Mouse (Mus musculus): ENCODE results near the gene Mgat4c. TPM values are rescaled to one million over a fixed set of nuclear protein-coding genes. Genes with fewer than 3 reads are reported as not detected.
"Not testable (repeated sequence)": the region's sequence is repeated elsewhere in the genome, so short reads cannot be mapped to it uniquely, and the experiment has no call there.

Mgat4c gene
- polyA plus RNA-seq, 1 experiment: not detected

- Histone ChIP-seq H3K4me1 (ENCODE audit: control insufficient read depth, insufficient read depth, insufficient read length, low read length) (no peaks in the 10 kb centered on the region), H3K4me3 (ENCODE audit: insufficient read depth, low read depth, low read length) (no peak overlapping the region), H3K27ac (replicated peaks; ENCODE audit: low read depth, low read length) (no peak overlapping the region)
Observed at GRCm38 (mm10) chr10:102244601-102245000, 563.3 kb downstream of the Mgat4c start.

DNA sequence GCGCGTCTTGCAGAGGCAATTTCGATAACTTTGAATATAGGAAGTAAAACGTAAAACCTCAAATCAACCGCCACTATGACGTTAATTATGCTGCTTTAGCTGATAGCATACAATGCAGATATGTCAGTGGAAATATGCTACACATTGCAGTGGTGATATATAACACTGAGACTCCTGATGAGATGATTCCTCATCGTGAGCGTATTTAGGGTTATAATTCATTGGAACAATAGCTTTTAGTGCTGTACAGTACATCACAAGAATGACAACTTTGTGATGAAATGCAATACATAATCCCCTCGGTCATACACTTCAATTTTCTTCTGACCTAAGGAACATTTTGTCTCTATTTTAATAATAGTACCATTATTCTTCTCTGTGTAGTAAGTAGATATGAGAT, 564.0 kb downstream of the Mgat4c start:
- Histone ChIP-seq H3K4me3 (ENCODE audit: insufficient read depth, low read depth, low read length) (no peak overlapping the region), H3K27ac (replicated peaks; ENCODE audit: low read depth, low read length) (no peak overlapping the region)

GRCm38 (mm10) chr10:102308892-102309479, 627.7 kb downstream of the Mgat4c start:
- H3K4me1 ChIP-seq (ENCODE audit: control insufficient read depth, insufficient read depth, insufficient read length, low read length): no peaks in the 10 kb centered on the region

More for the DNA sequence above, 564.0 kb downstream of the Mgat4c start:
- no peaks in the 10 kb centered on the region for H3K4me1 ChIP-seq (ENCODE audit: control insufficient read depth, insufficient read depth, insufficient read length, low read length)

DNA sequence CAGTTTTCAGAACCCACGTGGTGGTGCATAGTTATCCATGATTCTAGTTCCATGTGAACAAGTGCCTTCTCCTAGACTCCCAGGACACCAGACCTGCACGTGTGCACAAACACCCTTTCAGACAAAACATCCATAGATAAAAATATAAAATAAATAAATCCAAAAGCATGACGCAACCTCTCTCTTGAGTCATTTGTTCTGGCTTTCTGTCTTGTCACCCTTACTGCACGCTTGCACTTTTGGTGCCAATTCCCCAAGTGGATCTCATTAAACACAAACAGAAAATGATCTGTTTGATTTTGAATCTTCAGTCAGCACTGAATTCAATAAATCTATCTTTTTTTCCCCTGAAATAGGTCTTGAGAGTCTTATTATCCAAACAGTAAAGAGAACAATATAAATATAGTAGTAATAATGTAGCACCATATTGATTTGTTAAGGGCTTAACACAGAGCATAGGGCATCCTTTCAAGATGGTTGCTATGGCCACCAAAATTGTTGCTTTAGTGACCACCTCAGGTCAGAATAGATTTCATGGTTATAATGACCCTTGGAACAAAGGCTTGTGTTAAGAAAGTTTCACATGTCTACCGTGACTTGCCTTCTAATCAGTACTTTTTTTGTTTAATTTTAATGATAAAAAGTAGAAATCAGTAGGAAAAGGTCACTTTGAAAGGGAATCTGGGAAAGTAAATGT, 684.5 kb downstream of the Mgat4c start:
- Histone ChIP-seq H3K4me3 (ENCODE audit: insufficient read depth, low read depth, low read length) (no peak overlapping the region), H3K4me1 (ENCODE audit: control insufficient read depth, insufficient read depth, insufficient read length, low read length) (no peaks in the 10 kb centered on the region)

More at GRCm38 (mm10) chr10:102308892-102309479, 627.7 kb downstream of the Mgat4c start:
- Histone ChIP-seq H3K4me3 (ENCODE audit: insufficient read depth, low read depth, low read length) (no peak overlapping the region), H3K27ac (replicated peaks; ENCODE audit: low read depth, low read length) (no peak overlapping the region)

DNA sequence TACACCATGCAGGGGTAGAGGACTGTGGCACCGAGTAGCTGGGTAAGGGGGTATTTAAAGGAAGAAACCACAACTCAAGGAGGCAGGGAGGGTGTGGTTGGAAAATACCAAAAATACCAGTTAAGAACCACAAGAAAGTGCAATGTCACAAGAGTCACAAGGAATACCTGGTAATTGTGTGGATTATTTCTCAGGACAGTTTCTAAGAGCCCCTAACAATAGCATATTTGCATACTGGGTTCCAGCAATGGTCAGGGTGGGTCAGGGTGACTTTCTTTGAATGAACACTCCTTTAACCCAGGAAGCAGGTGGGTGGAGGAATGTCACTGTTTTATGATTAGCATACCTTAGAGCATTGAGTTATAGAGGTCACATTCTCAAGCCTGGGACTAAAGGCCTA, 689.3 kb downstream of the Mgat4c start:
- Histone ChIP-seq H3K4me3 (ENCODE audit: insufficient read depth, low read depth, low read length) (no peak overlapping the region), H3K27ac (replicated peaks; ENCODE audit: low read depth, low read length) (no peak overlapping the region), H3K4me1 (ENCODE audit: control insufficient read depth, insufficient read depth, insufficient read length, low read length) (no peaks in the 10 kb centered on the region)

More for the DNA sequence above, 684.5 kb downstream of the Mgat4c start:
- H3K27ac ChIP-seq (replicated peaks; ENCODE audit: low read depth, low read length): no peak overlapping the region

DNA sequence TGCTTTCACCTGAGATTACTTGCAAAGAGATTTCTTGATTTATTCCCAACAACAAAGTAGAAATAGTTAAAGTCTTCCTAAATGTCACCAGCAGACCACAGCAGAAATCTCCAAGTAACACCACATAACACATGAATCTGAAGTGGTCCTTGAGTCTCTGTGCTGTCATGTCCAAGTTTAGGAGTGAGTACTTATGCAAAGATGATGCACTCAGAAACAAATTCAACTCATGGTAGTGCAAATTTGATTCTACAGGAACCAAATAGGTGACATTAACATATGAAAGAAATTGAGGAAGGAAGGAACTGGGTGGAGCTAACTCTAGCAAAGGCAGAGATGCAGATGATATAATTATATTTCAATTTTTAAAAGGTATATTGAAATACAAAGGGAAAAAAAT, 690.8 kb downstream of the Mgat4c start:
- no peak overlapping the region for H3K27ac ChIP-seq (replicated peaks; ENCODE audit: low read depth, low read length)
- H3K4me1 ChIP-seq (ENCODE audit: control insufficient read depth, insufficient read depth, insufficient read length, low read length): no peaks in the 10 kb centered on the region
- H3K4me3 ChIP-seq (ENCODE audit: insufficient read depth, low read depth, low read length): no peak overlapping the region

GRCm38 (mm10) chr10:102374061-102374460, 692.8 kb downstream of the Mgat4c start:
- Histone ChIP-seq H3K27ac (replicated peaks; ENCODE audit: low read depth, low read length) (no peak overlapping the region), H3K4me1 (ENCODE audit: control insufficient read depth, insufficient read depth, insufficient read length, low read length) (no peaks in the 10 kb centered on the region), H3K4me3 (ENCODE audit: insufficient read depth, low read depth, low read length) (no peak overlapping the region)

DNA sequence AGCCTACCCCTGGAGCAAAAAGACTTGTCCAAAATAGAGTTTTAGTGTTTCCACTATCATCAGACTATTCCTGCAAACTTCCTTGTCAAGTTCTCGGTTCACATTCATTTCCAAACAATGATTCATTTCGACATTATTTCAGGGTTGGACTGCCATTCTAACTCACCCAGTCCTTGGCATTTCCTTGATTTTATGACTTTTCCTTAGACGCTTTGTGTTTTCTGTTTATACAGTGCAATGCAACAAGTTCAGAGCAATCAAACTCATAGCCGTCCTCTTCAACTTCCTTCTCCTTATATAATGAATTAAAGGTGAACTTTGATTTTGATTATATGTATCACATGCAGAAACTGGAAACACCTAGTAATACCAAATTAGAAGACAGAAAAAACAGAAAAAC, 696.1 kb downstream of the Mgat4c start:
- no peak overlapping the region for H3K4me3 ChIP-seq (ENCODE audit: insufficient read depth, low read depth, low read length)
- no peak overlapping the region for H3K27ac ChIP-seq (replicated peaks; ENCODE audit: low read depth, low read length)
- no peaks in the 10 kb centered on the region for H3K4me1 ChIP-seq (ENCODE audit: control insufficient read depth, insufficient read depth, insufficient read length, low read length)

GRCm38 (mm10) chr10:102389223-102389622, 707.9 kb downstream of the Mgat4c start:
- Histone ChIP-seq H3K4me1 (ENCODE audit: control insufficient read depth, insufficient read depth, insufficient read length, low read length) (no peaks in the 10 kb centered on the region), H3K27ac (replicated peaks; ENCODE audit: low read depth, low read length) (no peak overlapping the region), H3K4me3 (ENCODE audit: insufficient read depth, low read depth, low read length) (no peak overlapping the region)

DNA sequence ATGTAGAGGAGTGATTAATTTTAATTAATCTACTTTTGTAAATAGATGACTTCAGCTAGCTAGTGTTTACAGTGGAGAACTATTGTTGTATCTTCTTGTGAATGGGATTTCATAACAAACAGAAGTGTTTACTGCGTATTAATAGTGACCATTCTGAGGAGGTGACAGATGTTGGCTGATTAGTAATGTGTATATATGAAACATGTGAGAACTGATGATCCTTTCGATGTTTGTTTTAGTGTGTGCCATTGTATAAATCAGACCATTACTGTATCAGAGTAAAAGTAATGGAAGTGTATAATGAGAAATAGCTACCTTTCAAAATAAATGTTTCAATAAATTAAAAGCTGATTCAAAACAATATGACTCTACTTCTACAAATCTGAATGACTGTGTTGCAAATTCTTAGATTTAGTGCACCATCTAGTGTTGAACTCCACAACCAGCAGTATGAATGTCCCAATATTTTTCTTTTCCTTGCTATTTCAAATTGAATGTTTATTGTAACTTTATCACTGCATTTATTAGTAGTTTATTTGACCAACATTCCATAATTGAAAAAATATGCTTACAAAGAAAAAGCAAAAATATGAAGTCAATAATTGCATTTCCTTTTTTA, 736.5 kb downstream of the Mgat4c start:
- H3K4me3 ChIP-seq (ENCODE audit: insufficient read depth, low read depth, low read length): no peak overlapping the region
- no peaks in the 10 kb centered on the region for H3K4me1 ChIP-seq (ENCODE audit: control insufficient read depth, insufficient read depth, insufficient read length, low read length)
- H3K27ac ChIP-seq (replicated peaks; ENCODE audit: low read depth, low read length): no peak overlapping the region

- H3K27ac ChIP-seq (replicated peaks; ENCODE audit: low read depth, low read length); H3K4me3 ChIP-seq (ENCODE audit: insufficient read depth, low read depth, low read length); H3K4me1 ChIP-seq (ENCODE audit: control insufficient read depth, insufficient read depth, insufficient read length, low read length): not testable (repeated sequence)
Observed at GRCm38 (mm10) chr10:102435048-102435447, 753.8 kb downstream of the Mgat4c start.

DNA sequence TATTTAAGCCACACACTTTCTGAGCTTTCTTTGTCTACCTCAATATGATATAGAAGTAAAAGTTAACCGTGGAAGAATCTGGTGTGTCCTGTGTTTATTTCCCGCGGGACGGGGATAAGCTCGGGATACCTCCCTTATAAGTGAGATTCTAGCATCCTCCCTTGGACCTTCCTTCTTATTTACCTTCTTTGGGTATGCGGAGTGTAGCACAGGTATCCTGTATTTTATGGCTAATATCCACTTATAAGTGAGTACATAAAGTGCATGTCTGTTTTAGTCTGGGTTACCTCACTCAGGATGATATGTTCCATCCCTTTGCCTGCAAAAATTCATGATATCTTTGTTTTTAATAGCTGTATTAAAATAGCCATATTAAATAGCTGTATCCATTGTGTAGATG, 754.2 kb downstream of the Mgat4c start:
- not testable (repeated sequence) for H3K4me3 ChIP-seq (ENCODE audit: insufficient read depth, low read depth, low read length); H3K4me1 ChIP-seq (ENCODE audit: control insufficient read depth, insufficient read depth, insufficient read length, low read length); H3K27ac ChIP-seq (replicated peaks; ENCODE audit: low read depth, low read length)
